Mouse (Mus musculus): ENCODE data around the gene Npr1. TPM values are rescaled to one million over a fixed set of nuclear protein-coding genes. Genes with fewer than 3 reads are reported as not detected.

Gene Npr1
- polyA plus RNA-seq, 1 experiment from 2014 or later = 5.0 TPM

DNA sequence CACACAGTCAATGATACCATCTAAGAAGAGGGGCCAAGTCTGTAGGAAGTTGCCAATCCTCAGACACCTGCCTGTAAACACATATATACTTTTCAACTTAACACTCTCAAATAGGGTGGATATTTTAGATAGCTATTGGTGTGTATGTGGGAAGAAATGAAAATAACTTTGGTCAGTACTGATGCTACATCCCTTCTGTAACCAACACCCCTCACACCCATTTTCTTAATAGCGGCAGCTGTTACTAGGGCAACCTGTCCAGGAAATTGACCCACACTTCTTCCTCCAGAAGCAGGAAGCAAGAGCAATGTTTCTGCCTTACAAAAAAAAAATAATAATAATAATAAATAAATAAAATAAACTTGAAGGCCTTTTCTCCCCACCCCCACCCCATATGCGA, 33.3 kb downstream of the Npr1 start:
- H3K4me2 ChIP-seq = peak overlapping the region; percentile 95
- 14% methylated on average over 2 of the region's 2 CpGs for WGBS
- peak overlapping the region; percentile 91 for H3K9ac ChIP-seq
- peak overlapping the region; percentile 96; the same call in 1 of the 2 replicates for H3K27ac ChIP-seq
- no peaks in the 10 kb centered on the region for H3K36me3 ChIP-seq
- no peaks in the 10 kb centered on the region for H3K9me3 ChIP-seq
- H3K4me1 ChIP-seq = peaks cover 21% of the 10 kb centered on the region
- ATAC-seq (ENCODE audit: insufficient number of reproducible peaks, insufficient read depth, low FRiP score, low TSS enrichment, low read depth) = no peak
- peak overlapping the region; percentile 81 for H3K4me3 ChIP-seq
- H3K27me3 ChIP-seq = no peaks in the 10 kb centered on the region

- WGBS = 87% methylated on average over 3 of the region's 3 CpGs
- no peak for ATAC-seq (ENCODE audit: insufficient number of reproducible peaks, insufficient read depth, low FRiP score, low TSS enrichment, low read depth)
Measured at GRCm38 (mm10) chr3:90429576-90429975, 36.1 kb downstream of the Npr1 start.

GRCm38 (mm10) chr3:90428186-90428585, 37.5 kb downstream of the Npr1 start:
- Histone ChIP-seq H3K27me3 (no peaks in the 10 kb centered on the region), H3K4me2 (no peak overlapping the region), H3K4me3 (no peak overlapping the region), H3K27ac (no peak overlapping the region), H3K9ac (no peak overlapping the region), H3K9me3 (no peaks in the 10 kb centered on the region), H3K4me1 (peaks cover 16% of the 10 kb centered on the region), H3K36me3 (peaks cover 14% of the 10 kb centered on the region)
- WGBS = 76% methylated on average over 6 of the region's 6 CpGs
- ATAC-seq (ENCODE audit: insufficient number of reproducible peaks, insufficient read depth, low FRiP score, low TSS enrichment, low read depth) = no peak

More at GRCm38 (mm10) chr3:90429576-90429975, 36.1 kb downstream of the Npr1 start:
- no peak overlapping the region for H3K4me3 ChIP-seq
- H3K27me3 ChIP-seq = no peaks in the 10 kb centered on the region
- no peak overlapping the region for H3K27ac ChIP-seq
- H3K4me2 ChIP-seq = no peak overlapping the region
- H3K36me3 ChIP-seq = 0 out of 2 replicates have a peak, but pooled peaks cover 3% of the 10 kb centered on the region
- no peak overlapping the region for H3K9ac ChIP-seq
- H3K4me1 ChIP-seq = peaks cover 21% of the 10 kb centered on the region
- no peaks in the 10 kb centered on the region for H3K9me3 ChIP-seq

DNA sequence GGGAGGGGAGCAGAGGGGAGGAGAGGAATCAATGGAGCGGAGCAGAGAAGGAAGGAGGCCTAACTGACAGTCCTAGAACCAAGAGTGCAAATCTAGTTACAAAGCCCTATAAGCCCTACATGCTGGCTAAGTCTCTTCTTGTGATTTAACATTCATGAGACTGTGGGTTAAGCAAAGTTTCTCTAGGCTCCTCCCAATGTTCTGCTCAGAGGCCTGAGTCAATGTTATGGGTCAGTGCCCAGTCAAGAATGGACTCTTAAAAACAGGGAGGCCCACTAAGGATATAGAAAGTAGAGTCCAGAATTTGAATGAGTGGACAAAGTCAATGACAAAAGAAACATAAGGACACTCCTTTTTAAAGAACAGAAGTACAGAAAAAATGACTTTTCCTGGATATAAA, 38.1 kb downstream of the Npr1 start:
- no peak for ATAC-seq (ENCODE audit: insufficient number of reproducible peaks, insufficient read depth, low FRiP score, low TSS enrichment, low read depth)
- H3K36me3 ChIP-seq = peaks cover 20% of the 10 kb centered on the region
- WGBS = 67% methylated on average over 1 of the region's 1 CpGs
- peaks cover 16% of the 10 kb centered on the region for H3K4me1 ChIP-seq
- H3K9me3 ChIP-seq = no peaks in the 10 kb centered on the region
- H3K27ac ChIP-seq = no peak overlapping the region
- no peak overlapping the region for H3K4me3 ChIP-seq
- no peaks in the 10 kb centered on the region for H3K27me3 ChIP-seq
- H3K9ac ChIP-seq = no peak overlapping the region
- H3K4me2 ChIP-seq = no peak overlapping the region

- Histone ChIP-seq H3K4me3 (no peak overlapping the region), H3K36me3 (peaks cover 37% of the 10 kb centered on the region), H3K4me2 (no peak overlapping the region), H3K9ac (no peak overlapping the region), H3K27ac (no peak overlapping the region), H3K9me3 (no peaks in the 10 kb centered on the region), H3K27me3 (no peaks in the 10 kb centered on the region), H3K4me1 (no peaks in the 10 kb centered on the region)
- ATAC-seq (ENCODE audit: insufficient number of reproducible peaks, insufficient read depth, low FRiP score, low TSS enrichment, low read depth) = no peak
- WGBS = 90% methylated on average over 2 of the region's 2 CpGs
Measured at GRCm38 (mm10) chr3:90425499-90425898, 40.2 kb downstream of the Npr1 start.

DNA sequence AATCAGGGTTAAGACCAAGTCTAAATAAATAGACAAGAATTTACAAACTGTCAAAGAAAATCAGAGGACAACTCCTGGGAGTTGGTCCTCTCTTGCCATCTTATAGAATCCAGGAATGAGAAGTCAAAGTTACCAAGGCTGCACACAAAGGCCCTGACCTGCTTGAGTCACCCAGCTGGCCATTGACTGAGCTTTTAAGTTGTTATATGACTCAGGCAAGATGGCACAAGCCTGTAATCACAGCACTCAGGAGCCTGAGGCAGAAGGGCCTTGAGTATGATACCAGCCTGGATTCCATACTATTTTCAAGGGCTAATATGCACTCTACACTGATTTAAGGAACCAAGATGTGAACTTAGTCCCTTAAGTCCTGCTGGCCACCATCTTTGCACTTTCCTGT, 42.1 kb downstream of the Npr1 start:
- Histone ChIP-seq H3K36me3 (peaks cover 51% of the 10 kb centered on the region), H3K4me3 (no peak overlapping the region), H3K9ac (no peak overlapping the region), H3K4me2 (no peak overlapping the region), H3K9me3 (no peaks in the 10 kb centered on the region), H3K27ac (no peak overlapping the region), H3K4me1 (no peaks in the 10 kb centered on the region), H3K27me3 (no peaks in the 10 kb centered on the region)
- ATAC-seq (ENCODE audit: insufficient number of reproducible peaks, insufficient read depth, low FRiP score, low TSS enrichment, low read depth) = no peak

- Histone ChIP-seq H3K9me3 (no peaks in the 10 kb centered on the region), H3K27me3 (no peaks in the 10 kb centered on the region), H3K36me3 (peaks cover 79% of the 10 kb centered on the region), H3K4me3 (no peak overlapping the region), H3K27ac (no peak overlapping the region), H3K4me2 (no peak overlapping the region), H3K4me1 (no peaks in the 10 kb centered on the region), H3K9ac (no peak overlapping the region)
- WGBS = 92% methylated on average over 6 of the region's 6 CpGs
- no peak for ATAC-seq (ENCODE audit: insufficient number of reproducible peaks, insufficient read depth, low FRiP score, low TSS enrichment, low read depth)
Measured at GRCm38 (mm10) chr3:90420696-90421095, 45.0 kb downstream of the Npr1 start.

GRCm38 (mm10) chr3:90413011-90413396, 52.7 kb downstream of the Npr1 start:
- no peak overlapping the region for H3K27ac ChIP-seq
- H3K27me3 ChIP-seq = no peaks in the 10 kb centered on the region
- no peak for ATAC-seq (ENCODE audit: insufficient number of reproducible peaks, insufficient read depth, low FRiP score, low TSS enrichment, low read depth)
- no peak overlapping the region for H3K4me2 ChIP-seq
- no peaks in the 10 kb centered on the region for H3K4me1 ChIP-seq
- peaks cover 86% of the 10 kb centered on the region for H3K36me3 ChIP-seq
- no peak overlapping the region for H3K9ac ChIP-seq
- no peak overlapping the region for H3K4me3 ChIP-seq
- 55% methylated on average over 3 of the region's 3 CpGs for WGBS
- H3K9me3 ChIP-seq = no peaks in the 10 kb centered on the region

- Histone ChIP-seq H3K4me3 (no peak overlapping the region), H3K4me1 (no peaks in the 10 kb centered on the region), H3K27ac (no peak overlapping the region), H3K36me3 (peaks cover 85% of the 10 kb centered on the region), H3K4me2 (no peak overlapping the region), H3K9me3 (no peaks in the 10 kb centered on the region), H3K27me3 (no peaks in the 10 kb centered on the region), H3K9ac (no peak overlapping the region)
- WGBS = 51% methylated on average over 5 of the region's 5 CpGs
- ATAC-seq (ENCODE audit: insufficient number of reproducible peaks, insufficient read depth, low FRiP score, low TSS enrichment, low read depth) = no peak
Measured at GRCm38 (mm10) chr3:90412312-90413010, 53.2 kb downstream of the Npr1 start.

DNA sequence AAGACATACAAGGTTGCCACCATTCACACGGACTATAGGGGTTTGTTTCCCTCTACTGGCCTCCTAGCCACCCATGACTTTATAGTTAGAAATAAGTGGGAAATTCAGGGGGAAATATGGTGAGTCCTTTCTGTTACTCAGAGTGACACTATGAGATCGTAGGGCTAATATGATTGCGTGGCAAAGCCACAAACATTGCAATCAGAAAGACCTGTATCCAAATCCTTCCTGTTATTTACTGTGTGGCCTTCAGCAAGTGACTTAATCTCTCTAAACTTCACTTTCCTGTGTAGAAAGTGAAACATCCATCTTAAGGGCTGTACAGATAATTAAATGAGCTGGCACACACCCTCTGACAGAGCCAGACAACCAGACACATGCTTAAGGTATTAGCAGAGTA, 56.9 kb downstream of the Npr1 start:
- Histone ChIP-seq H3K27ac (no peak overlapping the region), H3K9ac (no peak overlapping the region), H3K4me2 (no peak overlapping the region), H3K4me1 (no peaks in the 10 kb centered on the region), H3K9me3 (no peaks in the 10 kb centered on the region), H3K27me3 (no peaks in the 10 kb centered on the region), H3K4me3 (no peak overlapping the region), H3K36me3 (peaks cover 90% of the 10 kb centered on the region)
- 87% methylated on average over 3 of the region's 3 CpGs for WGBS
- no peak for ATAC-seq (ENCODE audit: insufficient number of reproducible peaks, insufficient read depth, low FRiP score, low TSS enrichment, low read depth)

GRCm38 (mm10) chr3:90406414-90406813, 59.3 kb downstream of the Npr1 start:
- 96% methylated on average over 5 of the region's 5 CpGs for WGBS
- H3K9ac ChIP-seq = no peak overlapping the region
- no peak overlapping the region for H3K27ac ChIP-seq
- no peak overlapping the region for H3K4me2 ChIP-seq
- H3K9me3 ChIP-seq = no peaks in the 10 kb centered on the region
- no peak overlapping the region for H3K4me3 ChIP-seq
- H3K4me1 ChIP-seq = no peaks in the 10 kb centered on the region
- ATAC-seq (ENCODE audit: insufficient number of reproducible peaks, insufficient read depth, low FRiP score, low TSS enrichment, low read depth) = no peak
- H3K36me3 ChIP-seq = peaks cover 98% of the 10 kb centered on the region
- no peaks in the 10 kb centered on the region for H3K27me3 ChIP-seq

- whole genome bisulfite sequencing = 91% methylated on average over 4 of the region's 4 CpGs
- Histone ChIP-seq H3K36me3 (peaks cover 99% of the 10 kb centered on the region), H3K27me3 (no peaks in the 10 kb centered on the region), H3K9me3 (no peaks in the 10 kb centered on the region), H3K4me1 (no peaks in the 10 kb centered on the region), H3K4me3 (no peak overlapping the region), H3K27ac (no peak overlapping the region), H3K9ac (no peak overlapping the region), H3K4me2 (no peak overlapping the region)
- no peak for ATAC-seq (ENCODE audit: insufficient number of reproducible peaks, insufficient read depth, low FRiP score, low TSS enrichment, low read depth)
Measured at GRCm38 (mm10) chr3:90404609-90405008, 61.1 kb downstream of the Npr1 start.

Data from embryonic facial prominence, embryonic 13.5 days (tissue).